Mouse (Mus musculus) midbrain, embryonic 11.5 days (tissue): ENCODE measurements around the gene Cp. TPM values are rescaled to one million over a fixed set of nuclear protein-coding genes. Genes with fewer than 3 reads are reported as not detected.

ENCODE experiments used
- ATAC-seq: fragments of 200-750 bp; cut with Nextera tagmentation; 2 replicates; pipeline ENCODE4 v1.8.0; 2017; ENCODE audit warnings: moderate TSS enrichment, moderate library complexity; ENCODE audit not compliant: low FRiP score
- DNase-seq: peaks from one replicate; pipeline ENCODE4 v3.0.0; 2015; ENCODE audit warnings: low spot score; ENCODE audit errors: missing footprints
- H3K27ac ChIP-seq: fragments of 300-500 bp; sonication (generic); 2 replicates; pipeline ENCODE4 v1.5.1; 2014; ENCODE audit warnings: low read depth, low read length
- H3K27me3 ChIP-seq: fragments of 300-500 bp; sonication (generic); 2 replicates; pipeline ENCODE4 v1.6.1; 2014; ENCODE audit warnings: mild to moderate bottlenecking, low read length, moderate library complexity, mixed read lengths; ENCODE audit not compliant: control insufficient read depth, insufficient read depth
- H3K36me3 ChIP-seq: fragments of 300-500 bp; sonication (generic); 2 replicates; pipeline ENCODE4 v1.6.1; 2014; ENCODE audit warnings: mild to moderate bottlenecking, low read length, moderate library complexity, mixed read lengths; ENCODE audit not compliant: control insufficient read depth, insufficient read depth
- H3K4me1 ChIP-seq: fragments of 300-500 bp; sonication (generic); 2 replicates; pipeline ENCODE4 v1.6.1; 2014; ENCODE audit warnings: low read length; ENCODE audit not compliant: control insufficient read depth, insufficient read depth
- H3K4me2 ChIP-seq: fragments of 300-500 bp; sonication (generic); 2 replicates; pipeline ENCODE4 v1.6.1; 2014; ENCODE audit warnings: mild to moderate bottlenecking, moderate library complexity
- H3K4me3 ChIP-seq: fragments of 300-500 bp; sonication (generic); 2 replicates; pipeline ENCODE4 v1.5.1; 2014; ENCODE audit warnings: low read depth, low read length
- H3K9ac ChIP-seq: fragments of 300-500 bp; sonication (generic); 2 replicates; pipeline ENCODE4 v1.6.1; 2014; ENCODE audit warnings: low read length
- H3K9me3 ChIP-seq: fragments of 300-500 bp; sonication (generic); 2 replicates; pipeline ENCODE4 v1.6.1; 2016; ENCODE audit warnings: low read length; ENCODE audit not compliant: control insufficient read depth
- WGBS: fragments of 180-500 bp; shearing (Covaris S2); extraction: QIAGEN DNeasy Blood & Tissue Kit; methylation state at CpG from one replicate; pipeline ENCODE4 v1.1.7; 2014; 5-methylcytosine and 5-hydroxymethylcytosine counted together
- polyA plus RNA-seq: library from polyadenylated mRNA; unstranded; fragments of >200 nt; fragmentation: Nextera tagmentation; extraction: Ambion mirVana; gene quantifications from 2 replicates; pipeline ENCODE4 v1.2.1, GENCODE M21; 2014

Gene Cp
- polyA plus RNA-seq, 1 experiment from 2014 or later: 8.1 TPM

DNA sequence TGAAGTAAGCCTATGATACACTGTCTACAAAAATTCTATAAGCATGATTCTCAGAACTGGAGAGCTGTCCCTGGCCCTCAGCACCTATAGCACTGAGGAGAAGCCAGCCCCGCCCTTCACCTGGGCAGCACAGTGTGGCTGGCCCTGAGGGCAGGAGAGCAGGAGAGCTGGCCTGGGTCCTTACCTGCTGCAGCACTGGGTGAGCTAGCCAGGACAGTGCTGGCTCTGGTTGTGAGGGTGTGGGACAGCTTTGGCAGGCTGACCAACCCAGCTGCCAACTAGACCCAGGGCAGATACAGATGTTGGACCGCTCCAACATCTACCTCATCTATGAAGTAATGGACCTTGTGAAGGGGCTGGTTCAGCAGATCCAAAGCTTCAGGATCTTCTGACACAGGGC lies 57.6 kb downstream of the Cp start:
- Histone ChIP-seq H3K36me3 (no peaks in the 10 kb centered on the region), H3K9ac (no peak overlapping the region), H3K4me2 (no peak overlapping the region), H3K27ac (no peak overlapping the region), H3K4me3 (no peak overlapping the region), H3K9me3 (no peaks in the 10 kb centered on the region), H3K27me3 (no peaks in the 10 kb centered on the region), H3K4me1 (no peaks in the 10 kb centered on the region)
- 95% methylated on average over 2 of the region's 2 CpGs for WGBS
- ATAC-seq (no peak), DNase-seq (no peak)

DNA sequence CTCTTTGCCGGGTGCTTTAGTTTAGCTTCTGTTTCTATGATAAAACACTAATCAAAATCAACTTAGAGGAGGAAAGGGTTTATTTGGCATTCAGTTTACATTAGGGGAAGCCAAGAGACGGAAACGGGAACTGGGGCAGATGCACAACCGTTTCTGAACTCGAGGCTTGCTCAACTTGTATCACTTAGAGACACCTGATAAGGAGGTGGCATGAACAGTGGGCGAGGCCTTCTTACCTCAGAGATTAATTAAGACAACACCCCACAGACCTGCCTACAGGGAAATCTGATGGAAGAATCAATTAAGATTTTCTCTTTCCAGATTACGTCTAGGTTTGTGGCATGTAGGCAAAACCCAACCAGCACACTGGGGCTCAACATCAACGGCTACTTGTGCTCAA lies 61.2 kb downstream of the Cp start:
- Histone ChIP-seq H3K9me3 (no peaks in the 10 kb centered on the region), H3K36me3 (no peaks in the 10 kb centered on the region)

DNA sequence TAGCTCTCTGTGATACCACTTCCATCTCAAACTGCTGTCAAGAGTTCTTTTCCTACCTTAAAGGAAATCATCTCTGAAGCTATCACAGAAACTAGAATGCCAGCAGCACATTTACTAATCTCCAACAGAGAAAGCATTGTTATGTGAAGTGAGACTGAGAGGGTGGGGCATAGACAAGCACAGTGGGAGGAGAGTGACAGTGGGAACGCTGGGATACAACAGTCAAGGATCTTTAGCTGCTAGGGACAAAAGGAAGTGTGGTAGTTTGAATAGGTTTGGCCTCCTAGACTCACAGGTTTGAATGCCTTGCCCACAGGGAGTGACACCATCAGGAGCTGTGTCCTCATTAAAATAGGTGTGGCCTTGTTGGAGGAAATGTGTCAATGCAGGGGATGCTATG lies 67.0 kb downstream of the Cp start:
- Histone ChIP-seq H3K9me3 (no peaks in the 10 kb centered on the region), H3K4me1 (no peaks in the 10 kb centered on the region), H3K4me3 (no peak overlapping the region), H3K27ac (no peak overlapping the region), H3K36me3 (peaks cover 3% of the 10 kb centered on the region; the same call in 1 of the 2 replicates), H3K4me2 (no peak overlapping the region), H3K27me3 (no peaks in the 10 kb centered on the region), H3K9ac (no peak overlapping the region)
- ATAC-seq: no peak
- no peak for DNase-seq
- 64% methylated on average over 1 of the region's 1 CpGs for WGBS

More for the DNA sequence above, 61.2 kb downstream of the Cp start:
- H3K9ac ChIP-seq: no peak overlapping the region
- ATAC-seq: no peak
- no peaks in the 10 kb centered on the region for H3K27me3 ChIP-seq
- DNase-seq: peak; percentile 35
- no peak overlapping the region for H3K27ac ChIP-seq
- H3K4me3 ChIP-seq: no peak overlapping the region
- 91% methylated on average over 8 of the region's 8 CpGs for WGBS
- no peaks in the 10 kb centered on the region for H3K4me1 ChIP-seq
- H3K4me2 ChIP-seq: no peak overlapping the region

DNA sequence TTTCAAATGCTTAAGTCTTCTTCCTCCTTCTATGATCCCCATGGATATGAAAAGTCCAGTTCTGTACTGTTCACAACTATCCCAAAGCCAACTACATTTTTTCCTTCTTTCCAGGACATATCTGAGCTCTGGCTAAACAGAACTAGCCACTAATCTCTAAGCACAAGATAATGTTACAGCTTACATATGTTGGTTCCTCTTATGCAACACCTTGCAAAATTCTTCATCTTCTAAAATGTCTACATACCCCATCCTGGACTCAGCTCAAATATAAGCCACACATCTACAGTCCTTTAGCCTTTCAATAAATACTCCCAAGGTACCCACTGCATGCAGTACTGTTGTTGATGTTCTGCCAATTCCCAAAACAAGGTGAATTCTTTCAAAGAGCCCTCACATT lies 69.6 kb downstream of the Cp start:
- DNase-seq (no peak), ATAC-seq (no peak)
- Histone ChIP-seq H3K4me1 (no peaks in the 10 kb centered on the region), H3K27ac (no peak overlapping the region), H3K36me3 (peaks cover 3% of the 10 kb centered on the region; the same call in 1 of the 2 replicates), H3K9ac (no peak overlapping the region), H3K4me3 (no peak overlapping the region), H3K27me3 (no peaks in the 10 kb centered on the region), H3K4me2 (no peak overlapping the region), H3K9me3 (no peaks in the 10 kb centered on the region)

DNA sequence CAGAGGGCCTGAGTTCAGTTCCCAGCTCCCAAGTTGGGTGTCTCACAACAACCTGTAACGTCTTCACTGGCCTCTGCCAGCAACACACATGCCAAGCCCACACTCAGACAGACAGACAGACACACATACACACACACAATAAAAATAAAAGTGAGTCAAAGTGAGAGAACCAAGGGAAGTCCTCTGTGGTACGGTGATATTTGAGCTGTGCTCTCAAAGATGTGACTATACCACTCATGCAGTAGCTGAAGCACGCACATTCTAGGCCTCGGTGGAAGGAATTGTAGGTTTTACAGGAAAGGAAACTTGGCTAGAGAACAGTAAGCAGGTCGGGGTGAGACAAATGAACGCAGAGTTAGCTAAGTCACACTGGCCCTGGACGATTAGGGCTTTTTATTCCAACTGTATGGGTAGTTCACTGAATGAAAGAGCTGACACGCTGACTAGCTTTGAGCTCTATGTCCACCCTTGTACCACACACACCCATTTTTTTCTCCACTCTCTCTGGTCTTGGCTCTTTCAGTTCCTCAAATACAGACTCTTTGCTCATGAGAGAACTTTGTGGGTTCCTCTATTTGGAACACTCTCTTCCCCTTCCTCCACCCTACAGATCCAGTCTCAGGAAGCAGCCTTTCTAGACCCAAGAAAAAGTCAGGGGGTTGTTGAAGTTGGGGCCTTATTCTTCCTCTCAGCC lies 70.3 kb downstream of the Cp start:
- H3K4me2 ChIP-seq: no peak overlapping the region
- H3K27ac ChIP-seq: no peak overlapping the region
- H3K4me1 ChIP-seq: no peaks in the 10 kb centered on the region
- H3K27me3 ChIP-seq: no peaks in the 10 kb centered on the region
- H3K9me3 ChIP-seq: no peaks in the 10 kb centered on the region
- WGBS: 92% methylated on average over 8 of the region's 8 CpGs
- ATAC-seq: no peak
- H3K36me3 ChIP-seq: peaks cover 3% of the 10 kb centered on the region; the same call in 1 of the 2 replicates
- no peak overlapping the region for H3K9ac ChIP-seq
- peak; percentile 39 for DNase-seq
- no peak overlapping the region for H3K4me3 ChIP-seq

DNA sequence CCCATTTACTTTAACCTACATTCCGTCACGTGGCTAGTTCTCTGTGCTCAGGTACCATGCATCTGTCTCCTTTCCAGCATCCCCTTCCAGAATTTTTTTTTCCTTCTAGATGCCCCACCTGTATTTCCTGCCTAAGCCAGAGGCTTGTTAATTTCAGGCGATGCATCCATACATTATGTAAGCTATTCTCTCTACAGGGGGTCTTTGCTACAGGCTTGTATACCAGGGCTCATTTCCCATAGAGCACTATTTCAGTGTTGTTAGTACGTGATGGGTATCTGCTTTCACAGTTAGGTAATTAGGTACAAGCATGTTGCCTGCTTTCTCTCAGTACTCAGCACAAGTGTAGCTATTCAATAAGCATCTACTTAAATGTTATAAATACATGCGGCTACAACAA lies 70.9 kb downstream of the Cp start:
- no peak for ATAC-seq
- no peak overlapping the region for H3K4me2 ChIP-seq
- 92% methylated on average over 5 of the region's 5 CpGs for WGBS
- H3K9ac ChIP-seq: no peak overlapping the region
- no peaks in the 10 kb centered on the region for H3K9me3 ChIP-seq
- H3K36me3 ChIP-seq: peaks cover 3% of the 10 kb centered on the region; the same call in 1 of the 2 replicates
- no peak for DNase-seq
- H3K27ac ChIP-seq: no peak overlapping the region
- no peak overlapping the region for H3K4me3 ChIP-seq
- no peaks in the 10 kb centered on the region for H3K27me3 ChIP-seq
- no peaks in the 10 kb centered on the region for H3K4me1 ChIP-seq

DNA sequence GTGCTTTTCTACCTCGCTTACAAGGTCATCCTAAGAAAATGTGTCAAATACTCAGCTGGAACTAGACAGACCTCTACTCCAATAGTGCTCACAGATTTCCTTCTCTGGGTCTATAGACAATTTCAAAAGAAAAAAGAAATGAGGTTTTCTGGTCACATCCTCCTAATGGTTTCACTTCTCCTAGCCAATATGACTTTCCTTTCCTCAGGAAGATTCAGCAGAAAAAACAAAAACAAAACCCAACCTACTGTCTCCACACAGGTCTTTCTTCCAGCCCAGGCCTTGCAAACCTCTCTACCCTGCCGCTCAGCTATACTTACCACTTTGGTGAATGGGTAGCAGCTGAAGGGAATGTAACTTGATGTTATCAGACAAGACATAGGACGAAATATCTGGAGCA lies 71.8 kb downstream of the Cp start:
- 92% methylated on average over 3 of the region's 3 CpGs for WGBS

DNA sequence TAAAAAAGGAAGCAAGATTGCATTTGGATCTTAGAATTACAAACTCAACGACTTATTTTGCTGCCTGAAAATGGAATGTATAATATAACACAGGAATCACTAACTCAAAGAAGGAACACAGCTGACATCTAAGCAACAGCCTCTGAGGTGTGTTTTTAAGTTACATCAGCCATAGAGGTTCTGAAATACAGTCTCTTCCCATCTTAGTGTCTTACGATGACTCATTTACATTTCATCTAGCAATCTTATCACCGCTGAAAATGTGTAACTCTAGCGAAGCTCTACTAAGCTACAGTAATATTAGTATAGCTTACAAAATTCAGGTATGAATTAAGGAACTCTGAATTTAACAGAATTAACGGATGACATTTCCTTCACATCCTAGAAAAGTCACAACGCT lies 74.0 kb downstream of the Cp start:
- no peaks in the 10 kb centered on the region for H3K36me3 ChIP-seq
- no peaks in the 10 kb centered on the region for H3K27me3 ChIP-seq
- DNase-seq (peak; percentile 66), ATAC-seq (no peak)
- no peak overlapping the region for H3K27ac ChIP-seq
- 94% methylated on average over 6 of the region's 6 CpGs for WGBS
- H3K9ac ChIP-seq: no peak overlapping the region
- no peak overlapping the region for H3K4me2 ChIP-seq
- H3K4me1 ChIP-seq: peaks cover 9% of the 10 kb centered on the region
- no peaks in the 10 kb centered on the region for H3K9me3 ChIP-seq
- no peak overlapping the region for H3K4me3 ChIP-seq

More for the DNA sequence above, 71.8 kb downstream of the Cp start:
- Histone ChIP-seq H3K4me1 (peaks cover 2% of the 10 kb centered on the region; the same call in 1 of the 2 replicates), H3K9me3 (no peaks in the 10 kb centered on the region), H3K4me3 (no peak overlapping the region), H3K27me3 (no peaks in the 10 kb centered on the region), H3K9ac (no peak overlapping the region), H3K36me3 (peaks cover 3% of the 10 kb centered on the region; the same call in 1 of the 2 replicates), H3K27ac (no peak overlapping the region), H3K4me2 (no peak overlapping the region)
- no peak for ATAC-seq
- no peak for DNase-seq

DNA sequence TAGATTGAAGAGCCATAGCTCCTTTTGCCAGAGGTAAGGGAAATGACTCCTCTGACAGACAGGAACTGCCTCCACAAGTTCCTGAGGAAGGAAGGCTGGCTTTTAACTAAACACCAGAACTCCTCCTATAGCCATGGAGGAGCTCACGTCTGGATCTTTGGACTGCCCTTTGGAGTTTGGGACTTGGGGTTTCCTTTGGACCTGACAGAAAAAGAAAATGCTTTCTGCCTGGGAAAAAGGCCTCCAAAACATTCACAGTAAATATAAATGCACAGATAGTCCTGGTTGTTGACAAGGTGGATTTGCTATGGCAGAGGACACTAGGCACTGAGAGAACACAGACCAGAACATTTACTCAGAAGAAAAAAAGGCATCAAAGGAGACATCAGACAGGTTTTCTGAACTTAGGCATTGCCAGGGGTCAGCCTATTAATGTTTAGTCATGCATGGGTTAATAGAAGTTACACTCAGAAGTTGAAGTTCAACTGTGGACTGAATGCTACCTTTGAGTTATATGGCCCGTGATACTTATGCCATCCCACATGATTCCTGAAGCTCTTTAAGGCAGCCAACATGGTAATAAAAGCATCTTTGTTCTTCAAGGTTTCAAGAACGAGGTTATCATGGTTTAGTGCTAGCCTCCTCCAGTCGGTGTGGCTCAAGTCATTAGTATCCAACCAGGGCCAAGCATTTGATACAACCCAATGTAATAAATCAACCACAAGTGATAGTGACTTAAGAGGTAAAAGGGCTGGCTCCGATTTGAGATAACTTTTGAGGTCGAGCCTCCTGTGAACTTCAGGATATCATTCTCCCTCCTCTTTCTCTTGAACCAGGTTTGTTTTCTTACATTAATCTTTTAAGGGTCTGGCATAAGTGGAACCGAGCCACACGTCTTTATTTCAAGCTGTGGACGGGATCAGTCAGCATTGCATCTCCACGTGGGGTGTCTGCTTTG lies 77.2 kb downstream of the Cp start:
- ATAC-seq (peak; percentile 8; the same call in 1 of the 2 replicates), DNase-seq (peak; percentile 85)
- H3K36me3 ChIP-seq: no peaks in the 10 kb centered on the region
- peak overlapping the region; percentile 55 for H3K4me3 ChIP-seq
- peak overlapping the region; percentile 77 for H3K4me2 ChIP-seq
- H3K9me3 ChIP-seq: no peaks in the 10 kb centered on the region
- peaks cover 9% of the 10 kb centered on the region for H3K4me1 ChIP-seq
- H3K27ac ChIP-seq: no peak overlapping the region; the same call in 1 of the 2 replicates
- H3K9ac ChIP-seq: peak overlapping the region; percentile 61
- 27% methylated on average over 10 of the region's 10 CpGs for WGBS
- H3K27me3 ChIP-seq: no peaks in the 10 kb centered on the region
